Mouse (Mus musculus) layer of hippocampus, adult 11-12 months (tissue): ENCODE data around the gene Glipr2.

Experiments used
- DNase-seq: peaks from one replicate; pipeline ENCODE4 v3.0.0; 2022; ENCODE audit warnings: low spot score

Gene Glipr2

GRCm38 (mm10) chr4:44004623-44005409 lies 47.6 kb downstream of the Glipr2 start:
- DNase-seq: no peak

GRCm38 (mm10) chr4:44010176-44010575 lies 53.0 kb downstream of the Glipr2 start:
- no peak for DNase-seq

- no peak for DNase-seq
These were observed 53.7 kb downstream of the Glipr2 start for GRCm38 (mm10) chr4:44010893-44011292.

- DNase-seq: no peak
These were observed 54.6 kb downstream of the Glipr2 start for GRCm38 (mm10) chr4:44011799-44012198.

- DNase-seq: peak; percentile 96
These were observed 55.5 kb downstream of the Glipr2 start for GRCm38 (mm10) chr4:44012376-44013367.

GRCm38 (mm10) chr4:44013391-44014070 lies 56.3 kb downstream of the Glipr2 start:
- DNase-seq: no peak

GRCm38 (mm10) chr4:44016071-44016470 lies 58.9 kb downstream of the Glipr2 start:
- DNase-seq: no peak

- no peak for DNase-seq
These were observed 59.6 kb downstream of the Glipr2 start for GRCm38 (mm10) chr4:44016791-44017190.

GRCm38 (mm10) chr4:44022323-44022722 lies 65.1 kb downstream of the Glipr2 start:
- no peak for DNase-seq

GRCm38 (mm10) chr4:44022766-44023165 lies 65.6 kb downstream of the Glipr2 start:
- no peak for DNase-seq

GRCm38 (mm10) chr4:44023681-44024080 lies 66.5 kb downstream of the Glipr2 start:
- no peak for DNase-seq

GRCm38 (mm10) chr4:44024241-44024640 lies 67.0 kb downstream of the Glipr2 start:
- DNase-seq: no peak

- no peak for DNase-seq
These were observed 68.4 kb downstream of the Glipr2 start for GRCm38 (mm10) chr4:44025570-44025969.
